Mouse (Mus musculus) heart, embryonic 16.5 days (tissue): ENCODE measurements around the gene Nqo2. TPM values are rescaled to one million over a fixed set of nuclear protein-coding genes. Genes with fewer than 3 reads are reported as not detected.

Source experiments
- ATAC-seq: fragments of 200-750 bp; cut with Nextera tagmentation; replicated peaks from 2 replicates; pipeline ENCODE4 v1.8.0; 2017; ENCODE audit warnings: moderate number of reproducible peaks; ENCODE audit not compliant: insufficient read depth, low FRiP score; ENCODE audit errors: extremely low read depth
- H3K27ac ChIP-seq: fragments of 300-500 bp; sonication (generic); 2 replicates; pipeline ENCODE4 v1.5.1; 2014; ENCODE audit warnings: mild to moderate bottlenecking, low read length, control low read depth, moderate library complexity
- H3K27me3 ChIP-seq: fragments of 300-500 bp; sonication (generic); 2 replicates; pipeline ENCODE4 v1.6.1; 2014; ENCODE audit warnings: low read length, mixed read lengths; ENCODE audit not compliant: control insufficient read depth, insufficient read depth
- H3K36me3 ChIP-seq: fragments of 300-500 bp; sonication (generic); 2 replicates; pipeline ENCODE4 v1.6.1; 2014; ENCODE audit not compliant: control insufficient read depth, insufficient read depth
- H3K4me1 ChIP-seq: fragments of 300-500 bp; sonication (generic); 2 replicates; pipeline ENCODE4 v1.6.1; 2014; ENCODE audit warnings: low read length, mixed read lengths; ENCODE audit not compliant: control insufficient read depth, insufficient read depth
- H3K4me2 ChIP-seq: fragments of 300-500 bp; sonication (generic); 2 replicates; pipeline ENCODE4 v1.6.1; 2014; ENCODE audit warnings: low read depth, mild to moderate bottlenecking, control low read depth, low read length
- H3K4me3 ChIP-seq: fragments of 300-500 bp; sonication (generic); 2 replicates; pipeline ENCODE4 v1.5.1; 2014; ENCODE audit warnings: mild to moderate bottlenecking, control low read depth, low read length
- H3K9ac ChIP-seq: fragments of 300-500 bp; sonication (generic); 2 replicates; pipeline ENCODE4 v1.6.1; 2014; ENCODE audit warnings: low read length, control low read depth
- H3K9me3 ChIP-seq: fragments of 300-500 bp; sonication (generic); replicated peaks from 2 replicates; pipeline ENCODE4 v1.6.1; 2016; ENCODE audit warnings: low read length; ENCODE audit not compliant: control insufficient read depth
- WGBS: fragments of 180-500 bp; shearing (Covaris S2); extraction: QIAGEN DNeasy Blood & Tissue Kit; methylation state at CpG from one replicate; pipeline ENCODE4 v1.1.7; 2014; 5-methylcytosine and 5-hydroxymethylcytosine counted together
- polyA plus RNA-seq: library from polyadenylated mRNA; unstranded; fragments of >200 nt; fragmentation: Nextera tagmentation; extraction: Ambion mirVana; gene quantifications from 2 replicates; pipeline ENCODE4 v1.2.1, GENCODE M21; 2015

The Nqo2 gene
- polyA plus RNA-seq, 1 experiment from 2014 or later = 28.9 TPM

- Histone ChIP-seq H3K27ac (peak overlapping the region; percentile 99), H3K36me3 (no peaks in the 10 kb centered on the region), H3K4me2 (peak overlapping the region; percentile 67), H3K4me3 (peak overlapping the region; percentile 68), H3K4me1 (peaks cover 11% of the 10 kb centered on the region), H3K27me3 (no peaks in the 10 kb centered on the region), H3K9ac (peak overlapping the region; percentile 82), H3K9me3 (no peaks in the 10 kb centered on the region)
- peak; percentile 63 for ATAC-seq
- WGBS = 8% methylated on average over 14 of the region's 14 CpGs
Measured at GRCm38 (mm10) chr13:33965056-33966024, 853 bp downstream of the Nqo2 start.

DNA sequence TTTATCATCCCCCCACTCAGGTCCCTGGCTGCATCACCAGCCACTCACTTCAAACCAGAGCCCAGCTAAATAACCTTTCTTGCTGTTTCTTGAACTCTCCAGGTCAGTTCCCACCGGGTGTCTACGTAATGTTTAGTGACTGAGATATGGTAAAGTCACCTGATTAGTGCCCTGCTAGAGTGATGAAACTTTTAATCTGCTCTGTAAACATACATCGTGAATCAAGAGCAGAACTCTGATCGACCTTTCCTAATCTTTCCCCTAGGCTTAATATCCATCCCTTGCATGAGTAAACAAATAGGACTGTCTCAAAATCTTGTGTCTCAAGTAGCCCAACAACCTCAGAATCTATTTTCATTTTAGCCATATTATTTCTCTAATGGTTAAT lies 1.5 kb downstream of the Nqo2 start:
- ATAC-seq = no peak
- Histone ChIP-seq H3K4me3 (peak overlapping the region; percentile 68; the same call in 1 of the 2 replicates), H3K36me3 (no peaks in the 10 kb centered on the region), H3K9ac (peak overlapping the region; percentile 82; the same call in 1 of the 2 replicates), H3K4me2 (peak overlapping the region; percentile 67), H3K9me3 (no peaks in the 10 kb centered on the region), H3K4me1 (peaks cover 11% of the 10 kb centered on the region), H3K27ac (no peak overlapping the region), H3K27me3 (no peaks in the 10 kb centered on the region)
- 33% methylated on average over 4 of the region's 4 CpGs for WGBS

- ATAC-seq = no peak
- Histone ChIP-seq H3K9me3 (no peaks in the 10 kb centered on the region), H3K27me3 (no peaks in the 10 kb centered on the region), H3K4me3 (no peak overlapping the region), H3K27ac (no peak overlapping the region), H3K36me3 (no peaks in the 10 kb centered on the region), H3K4me1 (peaks cover 11% of the 10 kb centered on the region), H3K9ac (no peak overlapping the region), H3K4me2 (no peak overlapping the region)
Measured at GRCm38 (mm10) chr13:33966574-33966973, 2.1 kb downstream of the Nqo2 start.

DNA sequence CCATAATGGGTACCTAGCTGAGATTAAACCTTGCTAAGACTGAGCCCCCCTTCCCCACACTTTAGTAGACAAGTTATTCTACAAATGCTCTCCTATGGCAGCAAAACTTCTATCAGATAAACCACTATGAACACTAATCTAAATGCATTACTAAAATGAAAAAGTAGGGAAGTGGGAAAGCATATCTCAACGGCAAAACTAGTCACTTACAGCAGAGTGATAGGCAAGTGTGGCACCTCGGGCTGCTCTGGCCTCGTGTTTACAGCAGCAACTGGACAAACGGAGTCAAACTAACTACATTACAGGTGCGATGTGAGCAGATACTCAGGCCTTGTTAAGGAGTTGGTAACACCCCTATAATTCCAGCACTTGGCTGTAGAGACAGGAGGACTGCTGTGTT lies 25.1 kb downstream of the Nqo2 start:
- Histone ChIP-seq H3K4me2 (no peak overlapping the region), H3K4me1 (no peaks in the 10 kb centered on the region), H3K36me3 (peaks cover 18% of the 10 kb centered on the region), H3K4me3 (no peak overlapping the region), H3K27me3 (no peaks in the 10 kb centered on the region), H3K9me3 (no peaks in the 10 kb centered on the region), H3K27ac (no peak overlapping the region), H3K9ac (no peak overlapping the region)
- no peak for ATAC-seq
- 79% methylated on average over 5 of the region's 5 CpGs for WGBS

DNA sequence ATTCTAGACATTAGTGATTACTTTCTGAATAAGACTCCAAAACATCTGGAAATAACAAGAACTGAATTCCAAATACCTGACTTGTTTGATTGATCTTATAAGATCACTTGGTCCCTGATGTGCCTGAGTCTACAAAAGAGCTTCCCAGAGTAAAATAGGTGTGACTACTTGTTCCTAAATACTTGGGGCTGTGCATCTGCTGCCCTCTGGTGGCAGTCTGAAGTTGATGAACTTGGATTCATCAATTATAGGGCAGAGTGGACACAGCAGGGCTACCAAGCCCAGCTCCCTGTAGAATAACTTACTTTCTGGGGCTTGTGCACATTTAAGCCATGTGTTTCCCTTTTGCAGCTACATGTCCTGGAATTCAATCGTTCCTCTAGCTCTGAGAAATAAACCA lies 30.7 kb downstream of the Nqo2 start:
- ATAC-seq = no peak; the same call in 1 of the 2 replicates
- no peak overlapping the region for H3K9ac ChIP-seq
- no peaks in the 10 kb centered on the region for H3K9me3 ChIP-seq
- H3K4me2 ChIP-seq = no peak overlapping the region
- H3K4me3 ChIP-seq = no peak overlapping the region
- H3K27ac ChIP-seq = no peak overlapping the region
- H3K27me3 ChIP-seq = no peaks in the 10 kb centered on the region
- peaks cover 3% of the 10 kb centered on the region; the same call in 1 of the 2 replicates for H3K36me3 ChIP-seq
- H3K4me1 ChIP-seq = no peaks in the 10 kb centered on the region
- 13% methylated on average over 1 of the region's 1 CpGs for WGBS

GRCm38 (mm10) chr13:34002058-34003006 lies 37.8 kb downstream of the Nqo2 start, which contains the start of the genes Ripk1 and Serpinb6a:
Ripk1 (plus strand) TSS chr13:34002363.
Serpinb6a (minus strand) TSS chr13:34002794.
- Histone ChIP-seq H3K27me3 (no peaks in the 10 kb centered on the region), H3K9me3 (no peaks in the 10 kb centered on the region), H3K4me1 (peaks cover 10% of the 10 kb centered on the region), H3K27ac (peak within 1 kb of the TSS; percentile 89), H3K36me3 (no peaks in the 10 kb centered on the region), H3K4me3 (peak within 1 kb of the TSS; percentile 98), H3K4me2 (peak within 1 kb of the TSS; percentile 97), H3K9ac (peak within 1 kb of the TSS; percentile 98)
- under 1% methylated on average over 92 of the region's 92 CpGs for WGBS
- ATAC-seq = peak; percentile 99

GRCm38 (mm10) chr13:34003058-34003457 lies 38.6 kb downstream of the Nqo2 start:
- no peaks in the 10 kb centered on the region for H3K27me3 ChIP-seq
- H3K27ac ChIP-seq = peak overlapping the region; percentile 89; the same call in 1 of the 2 replicates
- ATAC-seq = no peak
- H3K36me3 ChIP-seq = no peaks in the 10 kb centered on the region
- peak overlapping the region; percentile 97 for H3K4me2 ChIP-seq
- H3K9me3 ChIP-seq = no peaks in the 10 kb centered on the region
- H3K4me1 ChIP-seq = peaks cover 10% of the 10 kb centered on the region
- H3K9ac ChIP-seq = peak overlapping the region; percentile 98
- 2% methylated on average over 5 of the region's 5 CpGs for WGBS
- H3K4me3 ChIP-seq = peak overlapping the region; percentile 98

GRCm38 (mm10) chr13:34007234-34007633 lies 42.7 kb downstream of the Nqo2 start:
- 66% methylated on average over 2 of the region's 2 CpGs for WGBS
- Histone ChIP-seq H3K4me1 (peaks cover 5% of the 10 kb centered on the region), H3K9ac (no peak overlapping the region), H3K9me3 (no peaks in the 10 kb centered on the region), H3K36me3 (peaks cover 14% of the 10 kb centered on the region; the same call in 1 of the 2 replicates), H3K4me3 (no peak overlapping the region), H3K27ac (no peak overlapping the region), H3K27me3 (no peaks in the 10 kb centered on the region), H3K4me2 (no peak overlapping the region)
- no peak for ATAC-seq
